Mouse (Mus musculus): ENCODE data around the gene Gm11042. TPM values are rescaled to one million over a fixed set of nuclear protein-coding genes. Genes with fewer than 3 reads are reported as not detected.

Gene Gm11042
- polyA plus RNA-seq, 1 experiment, result not detected

DNA sequence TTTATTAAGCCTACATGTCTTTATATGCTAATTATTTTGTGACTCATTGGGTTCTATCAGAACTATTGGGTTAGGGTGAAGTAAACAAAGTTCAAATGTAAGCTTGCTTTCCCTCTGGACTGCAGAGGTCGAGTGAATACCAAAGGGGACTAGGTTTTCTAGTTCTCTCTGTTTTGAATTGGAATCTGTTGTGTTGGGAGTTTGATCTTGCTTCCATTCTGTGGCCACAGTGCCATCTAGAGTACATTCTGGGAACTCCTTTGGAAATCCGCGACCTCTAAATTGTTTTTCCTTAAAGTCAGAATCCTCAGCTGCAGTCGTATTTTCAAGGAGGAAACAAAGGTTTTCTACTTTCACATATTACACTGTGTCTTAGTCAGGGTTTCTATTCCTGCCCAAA, 22.6 kb downstream of the Gm11042 start:
- DNase-seq (ENCODE audit: low read depth, low spot score), result no peak
- 2% methylated on average over 4 of the region's 4 CpGs for WGBS

DNA sequence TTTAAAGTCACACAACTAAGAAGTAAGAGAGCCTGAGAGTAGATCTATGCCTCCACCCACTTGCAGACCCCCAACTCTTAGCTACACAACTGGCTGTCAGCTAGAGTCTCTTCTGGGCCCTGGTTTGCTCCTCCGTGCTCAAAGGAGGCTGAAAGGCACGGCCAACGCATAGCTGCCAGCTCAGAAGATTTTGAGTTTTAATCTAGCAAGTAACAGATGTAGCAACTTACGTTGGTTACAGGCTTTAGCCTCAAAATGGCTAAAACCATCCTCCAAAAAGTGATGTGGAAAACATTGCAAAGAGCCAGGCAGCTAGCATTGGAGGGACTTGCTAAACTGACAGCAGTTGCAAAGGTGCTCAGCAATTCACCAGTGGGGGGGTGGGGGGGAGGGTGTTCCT, 25.2 kb downstream of the Gm11042 start:
- no peak for DNase-seq (ENCODE audit: low read depth, low spot score)
- 91% methylated on average over 4 of the region's 4 CpGs for WGBS

DNA sequence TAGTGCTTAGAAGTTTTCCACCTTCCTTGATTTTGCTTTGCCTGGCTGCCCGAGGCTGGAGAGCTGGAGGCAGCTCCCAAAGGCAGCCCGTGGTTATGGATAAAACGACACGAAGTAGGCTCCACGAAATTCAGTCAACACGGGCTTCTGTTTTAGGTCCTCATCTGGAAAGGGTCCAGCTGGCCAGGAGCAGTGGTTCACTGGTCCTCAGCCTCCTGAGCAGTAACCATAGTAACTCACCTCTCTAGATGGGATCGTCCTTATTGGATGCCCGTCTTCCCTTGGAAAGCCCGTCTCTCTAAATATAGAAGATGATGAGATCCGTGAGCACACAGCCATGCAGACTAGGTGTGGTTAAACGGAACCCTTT, 31.5 kb downstream of the Gm11042 start:
- 6% methylated on average over 11 of the region's 11 CpGs for WGBS

GRCm38 (mm10) chr12:74284020-74284684, 32.0 kb downstream of the Gm11042 start:
- WGBS, result 2% methylated on average over 49 of the region's 49 CpGs
- no peak for DNase-seq (ENCODE audit: low read depth, low spot score)

More for the DNA sequence above, 31.5 kb downstream of the Gm11042 start:
- no peak for DNase-seq (ENCODE audit: low read depth, low spot score)

DNA sequence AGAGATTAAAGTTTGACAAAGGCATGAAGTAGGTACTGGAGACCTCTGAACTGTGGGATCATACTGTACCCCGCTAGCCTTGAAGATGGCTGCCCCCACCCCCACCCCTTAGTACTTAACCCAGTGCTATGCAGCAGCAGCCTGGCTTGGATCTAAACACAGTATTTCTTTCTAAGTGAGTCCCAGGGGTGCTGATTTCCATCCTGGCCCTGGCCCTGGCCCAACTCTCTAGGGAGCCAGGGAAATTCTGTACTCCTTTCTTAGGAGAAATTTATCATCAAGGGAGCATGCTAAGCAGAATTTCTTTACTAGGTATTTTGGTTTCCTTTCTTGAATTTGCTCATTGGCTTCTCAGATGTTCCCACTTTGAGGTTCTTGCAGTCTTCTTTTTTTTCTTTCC, 33.3 kb downstream of the Gm11042 start:
- no peak for DNase-seq (ENCODE audit: low read depth, low spot score)
- WGBS, result 70% methylated on average over 1 of the region's 1 CpGs

GRCm38 (mm10) chr12:74281403-74281802, 34.8 kb downstream of the Gm11042 start:
- WGBS, result 76% methylated on average over 4 of the region's 4 CpGs
- DNase-seq (ENCODE audit: low read depth, low spot score), result no peak

DNA sequence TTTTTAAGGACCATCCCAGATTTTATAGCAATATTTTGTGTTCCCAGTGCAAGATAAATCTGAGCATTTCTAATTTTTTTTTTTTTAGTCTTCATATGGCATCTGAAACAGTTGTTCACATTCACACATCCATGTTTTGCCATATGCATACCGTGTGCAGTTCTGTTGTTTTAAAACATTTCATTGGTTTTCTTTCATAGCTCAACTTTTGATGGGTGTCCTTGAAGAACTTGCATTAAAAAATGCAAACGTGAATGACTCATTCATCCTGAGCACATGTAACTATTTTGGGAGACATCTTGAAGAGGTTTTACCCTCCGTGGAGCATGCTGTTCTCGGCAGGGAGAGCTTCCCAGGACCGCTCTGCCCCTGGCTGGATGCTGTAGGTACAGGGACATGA, 38.9 kb downstream of the Gm11042 start:
- WGBS, result 71% methylated on average over 5 of the region's 5 CpGs
- no peak for DNase-seq (ENCODE audit: low read depth, low spot score)

- 88% methylated on average over 17 of the region's 17 CpGs for WGBS
- no peak for DNase-seq (ENCODE audit: low read depth, low spot score)
Observed at GRCm38 (mm10) chr12:74272545-74272944, 43.6 kb downstream of the Gm11042 start.

DNA sequence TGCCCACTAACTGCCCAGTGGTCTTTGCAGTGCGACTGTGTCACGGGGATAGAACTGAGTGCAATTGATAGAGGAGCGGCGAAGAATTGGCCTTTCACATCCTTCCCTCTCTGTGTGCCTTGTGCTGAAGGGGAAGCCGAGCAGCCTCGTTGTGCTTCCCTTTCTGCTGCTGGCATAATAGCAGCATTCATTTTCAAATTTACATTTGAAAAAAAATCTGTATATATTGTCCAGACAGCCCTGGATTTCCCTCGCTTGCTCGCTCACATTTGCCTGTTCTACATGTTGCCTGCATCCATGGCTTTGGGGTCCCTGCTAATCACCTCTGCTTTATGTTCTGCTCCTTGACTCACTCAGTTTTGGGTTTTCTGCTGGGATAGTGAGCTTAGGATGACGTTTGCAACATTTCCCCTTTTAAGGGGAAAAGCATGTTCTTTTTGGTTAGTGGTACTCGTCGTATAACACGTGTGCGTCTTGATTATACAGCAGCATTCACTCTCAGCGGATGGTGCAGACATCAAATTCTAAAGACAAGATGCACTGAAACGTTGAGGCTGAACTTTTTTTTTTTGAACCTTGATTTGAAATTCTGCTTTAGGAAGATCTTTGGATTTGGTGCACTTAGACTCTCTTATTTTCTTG, 47.4 kb downstream of the Gm11042 start:
- DNase-seq (ENCODE audit: low read depth, low spot score), result no peak
- WGBS, result 84% methylated on average over 15 of the region's 15 CpGs

DNA sequence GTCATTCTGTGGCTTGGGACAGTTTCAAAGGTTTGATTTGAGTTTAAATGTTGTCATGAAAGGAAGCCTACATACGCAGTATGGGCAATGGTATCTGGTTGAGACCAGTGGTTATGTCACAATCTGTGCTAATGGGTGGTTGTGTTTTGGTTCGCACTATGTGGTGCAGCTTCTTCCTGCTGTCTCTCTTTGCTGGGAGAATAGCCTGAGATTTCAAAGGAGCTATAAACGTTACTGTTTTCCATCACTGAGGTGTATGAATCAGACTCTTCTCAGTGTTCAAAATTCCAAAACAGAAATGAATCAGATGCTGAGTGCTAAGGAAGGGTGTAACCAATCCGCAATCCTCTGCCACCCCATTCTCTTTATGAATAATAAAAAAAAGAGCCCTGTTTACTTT, 49.1 kb downstream of the Gm11042 start:
- 85% methylated on average over 4 of the region's 4 CpGs for WGBS
- no peak for DNase-seq (ENCODE audit: low read depth, low spot score)

Measured in large intestine, adult 2 months (tissue).